Mouse (Mus musculus) lung, postnatal 0 days (tissue): ENCODE measurements around the gene Drc1.

Experiments
- CTCF ChIP-seq: IDR thresholded peaks from 2 replicates; pipeline ENCODE4 v1.5.1; 2016; ENCODE audit warnings: antibody characterized with exemption, mild to moderate bottlenecking
- EP300 ChIP-seq: IDR thresholded peaks from 2 replicates; pipeline ENCODE4 v1.6.1; 2016; ENCODE audit warnings: antibody characterized with exemption, mild to moderate bottlenecking, control low read depth

- no peak for TF ChIP-seq CTCF
- no peak for TF ChIP-seq EP300
These were observed 59.6 kb downstream of the Drc1 start for GRCm38 (mm10) chr5:30340815-30341214.
